Mouse (Mus musculus): ENCODE measurements around the gene Gm20795.
"Not testable (repeated sequence)": the region's sequence is repeated elsewhere in the genome, so short reads cannot be mapped to it uniquely, and the experiment has no call there.

The Gm20795 gene

GRCm38 (mm10) chrY:40804614-40805013, at the start of gene Gm20795:
Gene Gm20795, plus strand, starts transcription at chrY:40804914.
- DNase-seq (ENCODE audit: extremely low read depth, insufficient read length, low spot score) = not testable (repeated sequence)

GRCm38 (mm10) chrY:40775665-40776064, 29.0 kb upstream of the Gm20795 start, which contains the start of gene Gm21797:
Gene Gm21797, minus strand, starts transcription at chrY:40775765.
- not testable (repeated sequence) for DNase-seq (ENCODE audit: extremely low read depth, insufficient read length, low spot score)
